Mouse (Mus musculus) left cerebral cortex, postnatal 10 days (tissue): ENCODE measurements around the gene Prkcb. TPM values are rescaled to one million over a fixed set of nuclear protein-coding genes. Genes with fewer than 3 reads are reported as not detected.

Experiments
- DNase-seq, 2 experiments: peaks; one replicate each; pipeline ENCODE4 v3.0.0; 2021 to 2022; ENCODE audit warnings: low spot score in 2 of 2, mixed read lengths in 1 of 2; ENCODE audit errors: extremely low spot score in 1 of 2
- intact Hi-C: fragments of 180-260 bp; cut with DNase I; formaldehyde crosslinking; loops from one replicate; pipeline ENCODE4 v1.15.1; 2025
- total RNA-seq, 2 experiments: library from RNA; stranded (reverse); gene quantifications; 2 replicates each; pipeline ENCODE4 v1.2.3; 2021

Gene Prkcb
- total RNA-seq, 2 experiments from 2014 or later: 792 to 820 TPM

- intact Hi-C loops: no loop called here
- DNase-seq: no peak
Observed at GRCm38 (mm10) chr7:122347433-122347832, 58.9 kb downstream of the Prkcb start.

- intact Hi-C loops: loop anchor here (10.0 kb wide), 1 partner anchor 55 kb away; no protein-coding TSS in a partner anchor
Observed at GRCm38 (mm10) chr7:122349961-122350360, 61.4 kb downstream of the Prkcb start.

GRCm38 (mm10) chr7:122350741-122351140, 62.2 kb downstream of the Prkcb start:
- no peak for DNase-seq
- intact Hi-C loops: loop anchor here (10.0 kb wide), 1 partner anchor 56 kb away; no protein-coding TSS in a partner anchor

More at GRCm38 (mm10) chr7:122349961-122350360, 61.4 kb downstream of the Prkcb start:
- no peak for DNase-seq

- intact Hi-C loops: loop anchor here (10.0 kb wide), 1 partner anchor 57 kb away; no protein-coding TSS in a partner anchor
Observed at GRCm38 (mm10) chr7:122351816-122352215, 63.3 kb downstream of the Prkcb start.

GRCm38 (mm10) chr7:122352566-122353277, 64.2 kb downstream of the Prkcb start:
- intact Hi-C loops: loop anchor here (10.0 kb wide), 1 partner anchor 58 kb away; no protein-coding TSS in a partner anchor
- no peak for DNase-seq

More at GRCm38 (mm10) chr7:122351816-122352215, 63.3 kb downstream of the Prkcb start:
- DNase-seq: no peak

- intact Hi-C loops: loop anchor here (10.0 kb wide), 1 partner anchor 59 kb away; no protein-coding TSS in a partner anchor
- no peak for DNase-seq
Observed at GRCm38 (mm10) chr7:122353329-122353728, 64.8 kb downstream of the Prkcb start.

- intact Hi-C loops: loop anchor here (10.0 kb wide), 1 partner anchor 62 kb away; no protein-coding TSS in a partner anchor
- DNase-seq: no peak
Observed at GRCm38 (mm10) chr7:122356941-122357340, 68.4 kb downstream of the Prkcb start.

GRCm38 (mm10) chr7:122357847-122358246, 69.3 kb downstream of the Prkcb start:
- peak in 1 of 2 experiments; percentile 48 for DNase-seq
- intact Hi-C loops: loop anchor here (10.0 kb wide), 1 partner anchor 63 kb away; no protein-coding TSS in a partner anchor

- no peak for DNase-seq
- intact Hi-C loops: no loop called here
Observed at GRCm38 (mm10) chr7:122366635-122367034, 78.1 kb downstream of the Prkcb start.

- peak in 1 of 2 experiments; percentile 40 for DNase-seq
Observed at GRCm38 (mm10) chr7:122367303-122368007, 78.9 kb downstream of the Prkcb start.

GRCm38 (mm10) chr7:122370488-122370887, 81.9 kb downstream of the Prkcb start:
- intact Hi-C loops: no loop called here
- DNase-seq: no peak

More at GRCm38 (mm10) chr7:122367303-122368007, 78.9 kb downstream of the Prkcb start:
- intact Hi-C loops: no loop called here

- intact Hi-C loops: no loop called here
- DNase-seq: no peak
Observed at GRCm38 (mm10) chr7:122371947-122372346, 83.4 kb downstream of the Prkcb start.

- intact Hi-C loops: no loop called here
- DNase-seq: no peak
Observed at GRCm38 (mm10) chr7:122372349-122372748, 83.8 kb downstream of the Prkcb start.

- intact Hi-C loops: no loop called here
- no peak for DNase-seq
Observed at GRCm38 (mm10) chr7:122376845-122377244, 88.3 kb downstream of the Prkcb start.

- no peak for DNase-seq
- intact Hi-C loops: no loop called here
Observed at GRCm38 (mm10) chr7:122377967-122378366, 89.4 kb downstream of the Prkcb start.

- peak in 1 of 2 experiments; percentile 75 for DNase-seq
- intact Hi-C loops: no loop called here
Observed at GRCm38 (mm10) chr7:122378473-122378872, 89.9 kb downstream of the Prkcb start.

- no peak for DNase-seq
- intact Hi-C loops: no loop called here
Observed at GRCm38 (mm10) chr7:122379292-122379691, 90.7 kb downstream of the Prkcb start.

GRCm38 (mm10) chr7:122380336-122381130, 92.0 kb downstream of the Prkcb start:
- intact Hi-C loops: no loop called here
- DNase-seq: no peak

- intact Hi-C loops: no loop called here
- DNase-seq: no peak
Observed at GRCm38 (mm10) chr7:122381560-122381959, 93.0 kb downstream of the Prkcb start.
